In genomic region chr17:57062548-57062947, GRCm38 (mm10) we compare ENCODE assay signal across 9 mouse cellular contexts. TPM values are rescaled to one million over a fixed set of nuclear protein-coding genes. Genes with fewer than 3 reads are reported as not detected.
A peak's percentile ranks its signal among the peaks of the same experiment; 100 is the strongest.
DNase-seq lines count a peak whose midpoint lies in the region; ATAC-seq and TF ChIP-seq lines count a peak whose summit lies in the region.
"Had no signal": no experiment of that assay in that cellular context is flagged by ENCODE, and none has a peak within 500 bp of the region (broad histone marks: within the 10 kb centered on the region; RNA-seq: fewer than 3 reads in every experiment).

No protein-coding gene starts in this region.

- no peak overlapping the region for H3K27ac ChIP-seq in cerebellum, adult 2 months (ENCODE audit: insufficient read depth, low read length)
- H3K27ac ChIP-seq in neural tube, embryonic 12.5 days: no peak overlapping the region
- peak overlapping the region; percentile 98 for H3K27ac ChIP-seq in small intestine, adult 2 months (ENCODE audit: insufficient read depth, low read depth, low read length)

- no peaks in the 10 kb centered on the region for H3K36me3 ChIP-seq in neural tube, embryonic 12.5 days
- H3K36me3 ChIP-seq in small intestine, adult 2 months (ENCODE audit: control insufficient read depth, insufficient read depth, low read length): peaks cover 26% of the 10 kb centered on the region

- ATAC-seq in neural tube, embryonic 12.5 days (ENCODE audit: low FRiP score, low read depth): no peak
- ATAC-seq in granulocyte monocyte progenitor cell, adult 5-6 weeks (replicated peaks; ENCODE audit: poor library complexity, severe bottlenecking): no peak

- no peak for DNase-seq in cerebellum, adult 2 months
- DNase-seq in cerebellum, postnatal 4 days (ENCODE audit: low spot score in 2 of 2): no peak
- no peak for DNase-seq in neural tube, embryonic 10.5 days (ENCODE audit: extremely low spot score, low spot score)
- peak; percentile 36 to 58 for DNase-seq in kidney, postnatal 4 days
- no peak for DNase-seq in right cerebral cortex, postnatal 36 days (ENCODE audit: low spot score in 2 of 2)

- H3K27me3 ChIP-seq in cerebellum, adult 2 months (ENCODE audit: control insufficient read depth, insufficient read depth, low read length): no peaks in the 10 kb centered on the region
- peaks cover 33% of the 10 kb centered on the region for H3K27me3 ChIP-seq in neural tube, embryonic 12.5 days (replicated peaks)
- H3K27me3 ChIP-seq in small intestine, adult 2 months (ENCODE audit: control insufficient read depth, insufficient read depth, low read length): no peaks in the 10 kb centered on the region

- WGBS in cerebellum, adult 2 months: 5% methylated on average over 22 of the region's 22 CpGs
- WGBS in neural tube, embryonic 12.5 days: 2% methylated on average over 22 of the region's 22 CpGs
- 5% methylated on average over 22 of the region's 22 CpGs for WGBS in small intestine, adult 2 months

- H3K4me2 ChIP-seq in neural tube, embryonic 12.5 days (replicated peaks): peak overlapping the region; percentile 46; the same call in 1 of the 2 replicates

- H3K9me3 ChIP-seq in neural tube, embryonic 12.5 days: no peaks in the 10 kb centered on the region

- peaks cover 9% of the 10 kb centered on the region for H3K4me1 ChIP-seq in cerebellum, adult 2 months (ENCODE audit: control insufficient read depth, insufficient read depth, low read length)
- peaks cover 25% of the 10 kb centered on the region for H3K4me1 ChIP-seq in neural tube, embryonic 12.5 days
- peaks cover 13% of the 10 kb centered on the region; the same call in 1 of the 2 replicates for H3K4me1 ChIP-seq in small intestine, adult 2 months (ENCODE audit: control insufficient read depth, insufficient read depth, insufficient read length, low read length)

- H3K4me3 ChIP-seq in cerebellum, adult 2 months (replicated peaks; ENCODE audit: insufficient read depth, low read depth, low read length): peak overlapping the region; percentile 48
- H3K4me3 ChIP-seq in neural tube, embryonic 12.5 days: peak overlapping the region; percentile 21; the same call in 1 of the 2 replicates
- H3K4me3 ChIP-seq in small intestine, adult 2 months (ENCODE audit: low read depth, low read length): peak overlapping the region; percentile 72

- TF ChIP-seq CTCF in cerebellum, adult 2 months (IDR thresholded peaks at IDR 0.05; ENCODE audit: borderline replicate concordance, insufficient read depth, low read depth, low read length): no peak
- TF ChIP-seq CTCF in small intestine, adult 2 months (IDR thresholded peaks at IDR 0.05; ENCODE audit: extremely low read depth, insufficient read length, insufficient replicate concordance, low read depth, low read length): no peak

- TF ChIP-seq POLR2A in cerebellum, adult 2 months (IDR thresholded peaks at IDR 0.05; ENCODE audit: borderline replicate concordance, insufficient read depth, low read length): no peak
- TF ChIP-seq POLR2A in small intestine, adult 2 months (IDR thresholded peaks at IDR 0.05; ENCODE audit: low read depth, low read length): no peak

- H3K9ac ChIP-seq in neural tube, embryonic 12.5 days: no peak overlapping the region

RNA-seq across cellular contexts. Expression of gene Slc25a23, which starts 2.9 kb away (rescaled TPM):
- polyA plus RNA-seq in cerebellum, adult 2 months (2012; rRNA removed): 178 and 211 TPM in 2 replicates
- 19.4 and 19.9 TPM in 2 replicates for polyA plus RNA-seq in neural tube, embryonic 12.5 days (2016; fragmentation: Nextera tagmentation; extraction: Ambion mirVana)
- polyA plus RNA-seq in small intestine, adult 2 months (2012; rRNA removed): 13.3 and 14.3 TPM in 2 replicates
- 15.2 and 23.8 TPM in 2 replicates for total RNA-seq in granulocyte monocyte progenitor cell, adult 5-6 weeks (2014; fragmentation: Nextera tagmentation)
- 1.6 and 1.7 TPM in 2 replicates for total RNA-seq in granulocyte monocyte progenitor cell, adult 5-6 weeks (2017)

RNA-seq across cellular contexts. Expression of gene Crb3, which starts 3.6 kb away (rescaled TPM):
- 2.8 and 3.3 TPM in 2 replicates for polyA plus RNA-seq in cerebellum, adult 2 months (2012; rRNA removed)
- polyA plus RNA-seq in neural tube, embryonic 12.5 days (2016; fragmentation: Nextera tagmentation; extraction: Ambion mirVana): 1.1 and 1.2 TPM in 2 replicates
- 184 and 395 TPM in 2 replicates for polyA plus RNA-seq in small intestine, adult 2 months (2012; rRNA removed)
- total RNA-seq in granulocyte monocyte progenitor cell, adult 5-6 weeks (2014; fragmentation: Nextera tagmentation): not detected in 2 replicates
- not detected in 2 replicates for total RNA-seq in granulocyte monocyte progenitor cell, adult 5-6 weeks (2017)

RNA-seq across cellular contexts. Expression of gene Dennd1c, which starts 15.8 kb away (rescaled TPM):
- 1.1 and 2.1 TPM in 2 replicates for polyA plus RNA-seq in cerebellum, adult 2 months (2012; rRNA removed)
- 4.3 and 4.5 TPM in 2 replicates for polyA plus RNA-seq in neural tube, embryonic 12.5 days (2016; fragmentation: Nextera tagmentation; extraction: Ambion mirVana)
- polyA plus RNA-seq in small intestine, adult 2 months (2012; rRNA removed): 9.1 and 13.6 TPM in 2 replicates
- 24.7 and 27.1 TPM in 2 replicates for total RNA-seq in granulocyte monocyte progenitor cell, adult 5-6 weeks (2014; fragmentation: Nextera tagmentation)
- 2.9 and 3.0 TPM in 2 replicates for total RNA-seq in granulocyte monocyte progenitor cell, adult 5-6 weeks (2017)

RNA-seq across cellular contexts. Expression of gene Slc25a41, which starts 21.1 kb away (rescaled TPM):
- polyA plus RNA-seq in cerebellum, adult 2 months (2012; rRNA removed): 0.17 and 0.29 TPM in 2 replicates
- polyA plus RNA-seq in neural tube, embryonic 12.5 days (2016; fragmentation: Nextera tagmentation; extraction: Ambion mirVana): 0.25 TPM in 1 of 2 replicates, not detected in the other
- not detected in 2 replicates for polyA plus RNA-seq in small intestine, adult 2 months (2012; rRNA removed)
- not detected in 2 replicates for total RNA-seq in granulocyte monocyte progenitor cell, adult 5-6 weeks (2014; fragmentation: Nextera tagmentation)
- total RNA-seq in granulocyte monocyte progenitor cell, adult 5-6 weeks (2017): not detected in 2 replicates
- total RNA-seq: adrenal gland, postnatal 4 days had no signal

RNA-seq across cellular contexts. Expression of gene Tubb4a, which starts 25.0 kb away (rescaled TPM):
- polyA plus RNA-seq in cerebellum, adult 2 months (2012; rRNA removed): 1,121 and 1,177 TPM in 2 replicates
- 228 and 271 TPM in 2 replicates for polyA plus RNA-seq in neural tube, embryonic 12.5 days (2016; fragmentation: Nextera tagmentation; extraction: Ambion mirVana)
- 3.3 TPM in 2 replicates for polyA plus RNA-seq in small intestine, adult 2 months (2012; rRNA removed)
- not detected in 2 replicates for total RNA-seq in granulocyte monocyte progenitor cell, adult 5-6 weeks (2014; fragmentation: Nextera tagmentation)
- not detected in 2 replicates for total RNA-seq in granulocyte monocyte progenitor cell, adult 5-6 weeks (2017)

Comparison
In these comparisons a context has a peak if more than half of its experiments do, and no peak if none do; other contexts are left out.
1. DNase-seq: peak in kidney, postnatal 4 days (2 of 2); none in cerebellum, adult 2 months (0 of 2), cerebellum, postnatal 4 days (0 of 2), neural tube, embryonic 10.5 days (single experiment) and right cerebral cortex, postnatal 36 days (0 of 2).
2. H3K4me3 ChIP-seq: peak in every context shown above with its lines; median percentile 72 in small intestine, adult 2 months; 48 in cerebellum, adult 2 months; 21 in neural tube, embryonic 12.5 days.
3. RNA of gene Crb3, which starts 3.6 kb away (polyA plus RNA-seq): 184 to 395 TPM in small intestine, adult 2 months; 2.8 to 3.3 TPM in cerebellum, adult 2 months and 1.1 to 1.2 TPM in neural tube, embryonic 12.5 days; every median in the first group is over 10 times any median in the second.